Mouse (Mus musculus): ENCODE data around the gene Gjb1. TPM values are rescaled to one million over a fixed set of nuclear protein-coding genes. Genes with fewer than 3 reads are reported as not detected.

Gjb1 gene
- not detected for total RNA-seq (2023)

GRCm38 (mm10) chrX:101376190-101376968 is at the start of gene Gjb1:
Gene Gjb1, plus strand, starts transcription at chrX:101376378.

GRCm38 (mm10) chrX:101420700-101421095 is 44.5 kb downstream of the Gjb1 start, which contains the start of gene Zmym3:
Gene Zmym3, minus strand, starts transcription at chrX:101420849.

GRCm38 (mm10) chrX:101429142-101429949 is 53.2 kb downstream of the Gjb1 start, which contains the start of gene Nono:
Gene Nono, plus strand, starts transcription at chrX:101429318.

Other genes starting within 250 kb of the Gjb1 start
- 10 to 100 TPM; 37.6 to 42.3 TPM for gene Snx12, start 153.8 kb upstream of the Gjb1 start, total RNA-seq (2023)
- gene Foxo4, start 121.8 kb upstream of the Gjb1 start, total RNA-seq (2023), result 10 to 100 TPM; 23.9 to 26.7 TPM
- 1 to 10 TPM; 3.0 to 3.6 TPM for gene Gm614, start 112.4 kb upstream of the Gjb1 start, total RNA-seq (2023)
- gene Il2rg, start 108.1 kb upstream of the Gjb1 start, total RNA-seq (2023), result 10 to 100 TPM; 32.3 to 34.3 TPM
- not detected for gene Gm20489, start 107.4 kb upstream of the Gjb1 start, total RNA-seq (2023)
- 10 to 100 TPM; 56.9 to 61.0 TPM for gene Med12, start 102.3 kb upstream of the Gjb1 start, total RNA-seq (2023)
- under 1 TPM in 1 of 2 experiments, not detected in 1; 0.51 TPM for gene Nlgn3, start 77.2 kb upstream of the Gjb1 start, total RNA-seq (2023)
- 10 to 100 TPM; 14.2 to 20.6 TPM for gene Zmym3, start 44.5 kb downstream of the Gjb1 start, total RNA-seq (2023)
- 100 to 1,000 TPM; 108 to 168 TPM for gene Nono, start 52.9 kb downstream of the Gjb1 start, total RNA-seq (2023)
- gene Itgb1bp2, start 72.7 kb downstream of the Gjb1 start, total RNA-seq (2023), result 1 to 10 TPM; 1.6 TPM
- gene Taf1, start 156.4 kb downstream of the Gjb1 start, total RNA-seq (2023), result 10 to 100 TPM; 24.9 to 25.9 TPM

All from neutrophil, adult 59 days (primary cell).